Mouse (Mus musculus) heart, embryonic 12.5 days (tissue): ENCODE results near the gene Sppl2b. TPM values are rescaled to one million over a fixed set of nuclear protein-coding genes. Genes with fewer than 3 reads are reported as not detected.

Source experiments
- ATAC-seq: fragments of 200-750 bp; cut with Nextera tagmentation; 2 replicates; pipeline ENCODE4 v1.8.0; 2017; ENCODE audit warnings: moderate TSS enrichment, moderate library complexity; ENCODE audit not compliant: insufficient number of reproducible peaks, low FRiP score
- H3K27ac ChIP-seq: fragments of 300-500 bp; sonication (generic); 2 replicates; pipeline ENCODE4 v1.5.1; 2016; ENCODE audit warnings: mild to moderate bottlenecking, moderate library complexity; ENCODE audit not compliant: poor library complexity, severe bottlenecking
- H3K27me3 ChIP-seq: fragments of 300-500 bp; sonication (generic); replicated peaks from 2 replicates; pipeline ENCODE4 v1.6.1; 2016; ENCODE audit warnings: mild to moderate bottlenecking, moderate library complexity
- H3K36me3 ChIP-seq: fragments of 300-500 bp; sonication (generic); 2 replicates; pipeline ENCODE4 v1.6.1; 2016; ENCODE audit warnings: mild to moderate bottlenecking, moderate library complexity
- H3K4me1 ChIP-seq: fragments of 300-500 bp; sonication (generic); replicated peaks from 2 replicates; pipeline ENCODE4 v1.6.1; 2016; ENCODE audit warnings: mild to moderate bottlenecking
- H3K4me2 ChIP-seq: fragments of 300-500 bp; sonication (generic); 2 replicates; pipeline ENCODE4 v1.6.1; 2016; ENCODE audit warnings: mild to moderate bottlenecking, moderate library complexity
- H3K4me3 ChIP-seq: fragments of 300-500 bp; sonication (generic); 2 replicates; pipeline ENCODE4 v1.5.1; 2016; ENCODE audit warnings: mild to moderate bottlenecking
- H3K9ac ChIP-seq: fragments of 300-500 bp; sonication (generic); 2 replicates; pipeline ENCODE4 v1.6.1; 2016; ENCODE audit warnings: mild to moderate bottlenecking, moderate library complexity
- H3K9me3 ChIP-seq: fragments of 300-500 bp; sonication (generic); replicated peaks from 2 replicates; pipeline ENCODE4 v1.6.1; 2016; ENCODE audit warnings: mild to moderate bottlenecking, moderate library complexity
- WGBS: fragments of 180-500 bp; shearing (Covaris S2); methylation state at CpG from one replicate; pipeline ENCODE4 v1.1.7; 2016; 5-methylcytosine and 5-hydroxymethylcytosine counted together
- microRNA counts: library from miRNA; unstranded; fragments of <30 nt; microRNA quantifications from one replicate; lab custom pipeline; 2017
- microRNA-seq: library from miRNA; unstranded; fragments of <30 nt; microRNA quantifications from one replicate; pipeline ENCODE4, GENCODE M21; 2017
- polyA plus RNA-seq: library from polyadenylated mRNA; unstranded; fragments of >200 nt; fragmentation: Nextera tagmentation; extraction: Ambion mirVana; gene quantifications from 2 replicates; pipeline ENCODE4 v1.2.1, GENCODE M21; 2016

Sppl2b gene
- polyA plus RNA-seq, 1 experiment from 2014 or later = 34.8 TPM

DNA sequence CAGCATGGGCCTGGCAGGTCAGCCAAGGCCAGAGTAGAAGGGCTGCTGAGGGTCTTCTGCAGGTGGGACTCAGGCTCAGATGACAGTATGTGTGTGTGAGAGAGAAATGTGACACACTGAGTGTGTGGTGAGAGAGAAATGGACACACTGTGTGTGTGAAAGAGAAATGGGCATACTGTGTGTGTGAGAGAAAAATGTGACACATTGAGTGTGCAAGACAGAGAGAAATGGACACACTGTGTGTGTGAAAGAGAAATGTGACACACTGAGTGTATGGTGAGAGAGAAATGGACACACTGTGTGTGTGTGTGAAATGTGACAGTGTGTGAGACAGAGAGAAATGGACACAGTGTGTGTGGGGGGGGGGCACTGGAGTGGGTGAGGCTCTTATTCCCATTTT lies 56.8 kb downstream of the Sppl2b start:
- peaks cover 24% of the 10 kb centered on the region for H3K4me1 ChIP-seq
- H3K9ac ChIP-seq = no peak overlapping the region
- no peak overlapping the region for H3K27ac ChIP-seq
- no peaks in the 10 kb centered on the region for H3K27me3 ChIP-seq
- no peak for ATAC-seq
- H3K4me2 ChIP-seq = no peak overlapping the region
- peaks cover 82% of the 10 kb centered on the region for H3K36me3 ChIP-seq
- H3K9me3 ChIP-seq = no peaks in the 10 kb centered on the region
- no peak overlapping the region for H3K4me3 ChIP-seq

- no peak overlapping the region for H3K9ac ChIP-seq
- 86% methylated on average over 7 of the region's 8 CpGs for WGBS
- H3K9me3 ChIP-seq = no peaks in the 10 kb centered on the region
- no peak overlapping the region for H3K27ac ChIP-seq
- no peak overlapping the region for H3K4me3 ChIP-seq
- no peak overlapping the region for H3K4me2 ChIP-seq
- H3K36me3 ChIP-seq = peaks cover 66% of the 10 kb centered on the region
- ATAC-seq = no peak
- peaks cover 31% of the 10 kb centered on the region for H3K4me1 ChIP-seq
- H3K27me3 ChIP-seq = no peaks in the 10 kb centered on the region
Measured at GRCm38 (mm10) chr10:80913364-80914011, 58.4 kb downstream of the Sppl2b start.

DNA sequence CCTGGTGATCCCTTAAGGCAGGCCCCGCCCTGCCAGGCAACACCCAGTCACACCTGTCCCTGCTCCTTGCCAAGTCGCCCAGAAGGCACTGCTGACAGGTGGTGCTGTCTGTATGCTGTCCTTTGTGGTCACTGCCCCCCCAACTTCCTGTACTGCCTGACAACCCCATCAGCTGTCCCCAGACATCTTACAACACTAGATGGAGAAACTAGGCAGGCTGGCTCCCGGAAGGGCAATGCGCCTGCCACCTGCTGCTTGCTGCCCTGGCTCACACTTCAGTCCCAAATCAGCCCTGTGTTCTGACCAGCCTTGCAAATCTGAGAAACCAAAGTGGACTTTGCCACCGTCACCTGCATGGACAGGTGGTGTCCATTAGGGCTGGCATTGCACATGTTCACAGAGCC lies 59.2 kb downstream of the Sppl2b start:
- no peak for ATAC-seq
- 90% methylated on average over 5 of the region's 5 CpGs for WGBS
- H3K36me3 ChIP-seq = peaks cover 58% of the 10 kb centered on the region
- peaks cover 31% of the 10 kb centered on the region for H3K4me1 ChIP-seq
- no peak overlapping the region for H3K27ac ChIP-seq
- no peak overlapping the region for H3K4me3 ChIP-seq
- no peaks in the 10 kb centered on the region for H3K9me3 ChIP-seq
- H3K4me2 ChIP-seq = no peak overlapping the region
- H3K27me3 ChIP-seq = no peaks in the 10 kb centered on the region
- peak overlapping the region; percentile 24; the same call in 1 of the 2 replicates for H3K9ac ChIP-seq

- Histone ChIP-seq H3K4me2 (no peak overlapping the region), H3K9ac (no peak overlapping the region), H3K9me3 (no peaks in the 10 kb centered on the region), H3K4me3 (no peak overlapping the region), H3K36me3 (peaks cover 48% of the 10 kb centered on the region), H3K27ac (no peak overlapping the region), H3K4me1 (peaks cover 31% of the 10 kb centered on the region), H3K27me3 (no peaks in the 10 kb centered on the region)
- WGBS = 69% methylated on average over 2 of the region's 2 CpGs
- no peak for ATAC-seq
Measured at GRCm38 (mm10) chr10:80915260-80915659, 60.2 kb downstream of the Sppl2b start.

DNA sequence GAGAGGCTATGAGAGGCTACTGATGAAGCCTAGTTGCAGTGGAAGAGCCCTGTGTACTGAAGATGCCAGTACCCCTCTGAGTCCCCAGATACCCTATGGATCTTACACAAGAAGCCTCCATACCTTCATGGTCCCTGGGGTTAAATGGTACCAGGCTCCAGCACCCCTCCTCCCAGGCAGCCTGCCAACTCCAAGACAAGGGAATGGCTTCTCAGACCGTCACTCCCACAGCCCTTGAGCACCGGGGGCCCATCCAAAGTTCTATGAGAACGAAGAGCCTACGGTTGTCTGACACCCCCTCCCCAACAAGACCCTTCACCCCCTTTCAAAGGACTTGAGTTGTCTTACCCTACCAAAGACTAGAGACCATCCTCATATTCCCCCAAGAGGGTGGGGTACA lies 60.7 kb downstream of the Sppl2b start:
- WGBS = 87% methylated on average over 4 of the region's 4 CpGs
- ATAC-seq = no peak
- peaks cover 44% of the 10 kb centered on the region for H3K36me3 ChIP-seq

GRCm38 (mm10) chr10:80917336-80917778 lies 62.3 kb downstream of the Sppl2b start:
- WGBS = under 1% methylated on average over 15 of the region's 15 CpGs
- Histone ChIP-seq H3K9ac (peak overlapping the region; percentile 92), H3K4me2 (peak overlapping the region; percentile 98), H3K27ac (peak overlapping the region; percentile 50; the same call in 1 of the 2 replicates), H3K9me3 (no peaks in the 10 kb centered on the region), H3K36me3 (peaks cover 27% of the 10 kb centered on the region), H3K4me3 (peak overlapping the region; percentile 96), H3K4me1 (peaks cover 42% of the 10 kb centered on the region), H3K27me3 (no peaks in the 10 kb centered on the region)
- ATAC-seq = peak; percentile 36

More for the DNA sequence above, 60.7 kb downstream of the Sppl2b start:
- Histone ChIP-seq H3K9ac (no peak overlapping the region), H3K4me3 (no peak overlapping the region), H3K4me1 (peaks cover 31% of the 10 kb centered on the region), H3K27me3 (no peaks in the 10 kb centered on the region), H3K9me3 (no peaks in the 10 kb centered on the region), H3K27ac (no peak overlapping the region), H3K4me2 (no peak overlapping the region)

DNA sequence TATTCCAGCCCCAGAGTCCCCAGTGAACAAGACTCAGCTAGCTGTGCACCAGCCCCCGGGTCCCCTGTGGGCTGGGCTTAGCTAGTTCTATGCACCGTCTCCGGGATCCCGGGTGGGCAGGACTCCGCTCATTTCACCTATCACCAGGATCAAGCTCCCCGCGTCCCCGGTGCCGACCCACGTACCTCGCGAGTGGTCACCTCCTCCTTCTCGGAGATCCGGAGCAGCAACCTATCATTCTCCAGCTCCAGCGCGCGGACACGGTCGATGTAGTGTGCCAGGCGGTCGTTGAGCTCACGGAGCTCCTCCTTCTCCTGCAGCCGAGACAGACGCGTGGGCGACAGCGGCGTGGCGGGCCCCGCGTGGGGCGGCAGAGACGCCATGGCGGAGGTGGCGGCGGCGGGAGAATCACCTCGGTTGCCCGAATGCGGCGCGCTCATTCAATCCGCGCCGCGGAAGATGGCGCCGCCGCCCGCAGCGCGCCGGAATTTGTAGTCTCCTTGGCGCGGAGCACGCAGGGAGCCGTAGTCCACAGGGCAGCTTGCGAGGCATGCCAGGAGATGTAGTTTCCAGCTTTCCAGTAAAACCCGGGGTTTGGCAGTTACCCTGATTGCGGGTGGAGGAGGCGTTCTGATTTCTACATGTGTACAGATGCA lies 62.8 kb downstream of the Sppl2b start, which contains the start of gene Lmnb2:
Gene Lmnb2 (minus strand): TSS at position 467 of the 656 bp plus-strand sequence.
- H3K9ac ChIP-seq = peak within 1 kb of the TSS; percentile 92
- peaks cover 44% of the 10 kb centered on the region for H3K4me1 ChIP-seq
- peak within 1 kb of the TSS; percentile 96 for H3K4me3 ChIP-seq
- no peaks in the 10 kb centered on the region for H3K9me3 ChIP-seq
- 0 out of 2 replicates have a peak, but pooled peaks have one; percentile 20 for ATAC-seq
- H3K27me3 ChIP-seq = no peaks in the 10 kb centered on the region
- WGBS = under 1% methylated on average over 61 of the region's 61 CpGs
- H3K36me3 ChIP-seq = peaks cover 24% of the 10 kb centered on the region
- H3K4me2 ChIP-seq = peak within 1 kb of the TSS; percentile 98
- peak within 1 kb of the TSS; percentile 50; the same call in 1 of the 2 replicates for H3K27ac ChIP-seq

MicroRNAs within 50 kb of the gene (microRNA counts, 519-probe panel; counts per million panel counts)
- microRNA mmu-miR-1982 (lab: Ali Mortazavi, UCI) = not detected

Small RNA genes lying within 50 kb of the gene (microRNA-seq; reads per million reads assigned to microRNA genes)
- gene Mir1982 = 2.6 reads per million, percentile 3 among the genes with 10 or more reads in this experiment

Other genes with a start within 250 kb of the Sppl2b start
- gene Gm49322, start 249.3 kb upstream of the Sppl2b start, polyA plus RNA-seq = 2.4 and 2.6 TPM in 2 replicates
- gene Csnk1g2, start 232.4 kb upstream of the Sppl2b start, polyA plus RNA-seq = 131 and 136 TPM in 2 replicates
- 64.9 and 65.7 TPM in 2 replicates for gene Btbd2, start 198.2 kb upstream of the Sppl2b start, polyA plus RNA-seq
- 99.6 and 102 TPM in 2 replicates for gene Mknk2, start 177.2 kb upstream of the Sppl2b start, polyA plus RNA-seq
- 34.8 and 38.1 TPM in 2 replicates for gene Mob3a, start 153.3 kb upstream of the Sppl2b start, polyA plus RNA-seq
- 13.2 and 18.4 TPM in 2 replicates for gene Izumo4, start 153.1 kb upstream of the Sppl2b start, polyA plus RNA-seq
- gene Ap3d1, start 113.0 kb upstream of the Sppl2b start, polyA plus RNA-seq = 56.5 and 58.9 TPM in 2 replicates
- gene Dot1l, start 100.1 kb upstream of the Sppl2b start, polyA plus RNA-seq = 25.7 and 30.9 TPM in 2 replicates
- gene Sf3a2, start 57.1 kb upstream of the Sppl2b start, polyA plus RNA-seq = 51.2 and 58.3 TPM in 2 replicates
- gene Plekhj1, start 56.6 kb upstream of the Sppl2b start, polyA plus RNA-seq = 82.4 and 83.2 TPM in 2 replicates
- 0.14 and 0.23 TPM in 2 replicates for gene Amh, start 50.0 kb upstream of the Sppl2b start, polyA plus RNA-seq
- 6.1 and 6.7 TPM in 2 replicates for gene Jsrp1, start 41.8 kb upstream of the Sppl2b start, polyA plus RNA-seq
- 1,577 and 1,597 TPM in 2 replicates for gene Oaz1, start 28.6 kb upstream of the Sppl2b start, polyA plus RNA-seq
- gene Lingo3, start 11.2 kb upstream of the Sppl2b start, polyA plus RNA-seq = 0.46 and 0.54 TPM in 2 replicates
- gene Lsm7, start 66 bp upstream of the Sppl2b start, polyA plus RNA-seq = 177 and 182 TPM in 2 replicates
- not detected in 2 replicates for gene Tmprss9, start 16.6 kb downstream of the Sppl2b start, polyA plus RNA-seq
- gene Timm13, start 45.7 kb downstream of the Sppl2b start, polyA plus RNA-seq = 285 and 293 TPM in 2 replicates
- 34.3 and 35.3 TPM in 2 replicates for gene Lmnb2, start 63.0 kb downstream of the Sppl2b start, polyA plus RNA-seq
- gene Gadd45b, start 74.8 kb downstream of the Sppl2b start, polyA plus RNA-seq = 27.8 and 29.9 TPM in 2 replicates
- 1.5 and 1.7 TPM in 2 replicates for gene Gng7, start 159.7 kb downstream of the Sppl2b start, polyA plus RNA-seq
- not detected in 2 replicates for gene Diras1, start 170.4 kb downstream of the Sppl2b start, polyA plus RNA-seq
- 7.5 and 8.7 TPM in 2 replicates for gene Slc39a3, start 182.2 kb downstream of the Sppl2b start, polyA plus RNA-seq
- 152 and 154 TPM in 2 replicates for gene Sgta, start 204.9 kb downstream of the Sppl2b start, polyA plus RNA-seq
- 35.5 and 36.6 TPM in 2 replicates for gene Thop1, start 214.8 kb downstream of the Sppl2b start, polyA plus RNA-seq
- gene Creb3l3, start 243.6 kb downstream of the Sppl2b start, polyA plus RNA-seq = 0.31 and 0.47 TPM in 2 replicates